Mouse (Mus musculus): ENCODE results near the gene Dnajc7.

DNA sequence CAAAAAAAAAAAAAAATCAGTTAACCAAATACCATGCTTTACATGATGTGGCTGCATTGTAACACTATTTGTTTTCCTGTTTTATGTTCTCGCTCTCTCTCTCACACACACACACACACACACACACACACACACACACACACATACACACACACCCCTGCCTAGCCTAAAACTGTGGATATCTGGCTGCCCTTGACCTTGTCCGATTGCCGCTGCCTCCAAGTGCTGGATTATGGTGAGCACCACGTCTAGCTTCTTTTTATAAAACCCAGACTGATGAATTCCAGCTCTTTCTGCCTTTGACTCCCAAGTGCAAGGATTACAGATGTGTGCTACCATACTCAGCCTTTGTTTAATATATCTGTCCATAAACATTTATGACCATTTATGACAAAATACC lies 2.5 kb downstream of the Dnajc7 start:
- no peak for TF ChIP-seq CTCF (IDR thresholded peaks at IDR 0.05; ENCODE audit: insufficient read depth, low read length)
- TF ChIP-seq POLR2A (IDR thresholded peaks at IDR 0.05; ENCODE audit: borderline replicate concordance, extremely low read depth, low read depth, low read length): no peak
